Mouse (Mus musculus): ENCODE data around the gene St6galnac6. TPM values are rescaled to one million over a fixed set of nuclear protein-coding genes. Genes with fewer than 3 reads are reported as not detected.

The St6galnac6 gene
- polyA plus RNA-seq, 1 experiment from 2014 or later = 7.4 TPM

DNA sequence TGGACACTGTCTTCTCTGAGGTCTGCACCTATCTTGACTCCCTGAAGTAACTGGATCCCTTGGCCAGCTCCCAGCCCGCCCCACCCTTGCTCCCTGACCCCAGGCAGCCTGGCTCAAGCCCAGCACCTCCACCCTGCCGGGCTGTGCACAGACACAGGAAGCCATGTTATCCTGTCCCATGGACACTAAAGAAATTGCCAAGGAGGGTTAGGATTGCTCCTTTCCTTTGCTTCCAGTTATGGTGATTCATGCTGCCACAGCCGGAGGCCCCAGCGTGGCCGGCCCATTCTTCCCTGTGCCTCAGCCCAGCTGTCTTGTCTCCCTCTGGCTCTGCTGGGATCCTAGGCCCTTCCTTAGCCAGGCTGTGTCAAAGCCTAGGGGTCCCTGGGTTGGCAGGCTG lies 34.2 kb downstream of the St6galnac6 start:
- no peaks in the 10 kb centered on the region for H3K36me3 ChIP-seq (ENCODE audit: control insufficient read depth, insufficient read depth, low read length)
- ATAC-seq (ENCODE audit: insufficient number of reproducible peaks, insufficient read depth, low FRiP score, low read depth) = no peak
- no peaks in the 10 kb centered on the region for H3K27me3 ChIP-seq (ENCODE audit: control insufficient read depth, insufficient read depth, low read length)
- H3K27ac ChIP-seq (ENCODE audit: low read length) = no peak overlapping the region
- no peak overlapping the region for H3K4me3 ChIP-seq (ENCODE audit: low read depth, low read length)
- no peaks in the 10 kb centered on the region for H3K9me3 ChIP-seq (ENCODE audit: control insufficient read depth, low read depth, low read length)
- H3K4me1 ChIP-seq (ENCODE audit: control insufficient read depth, insufficient read depth, low read length) = peaks cover 14% of the 10 kb centered on the region
- H3K9ac ChIP-seq (replicated peaks; ENCODE audit: low read depth, low read length) = no peak overlapping the region
- 53% methylated on average over 5 of the region's 5 CpGs for WGBS
- no peak overlapping the region for H3K4me2 ChIP-seq (replicated peaks; ENCODE audit: low read depth, low read length)

DNA sequence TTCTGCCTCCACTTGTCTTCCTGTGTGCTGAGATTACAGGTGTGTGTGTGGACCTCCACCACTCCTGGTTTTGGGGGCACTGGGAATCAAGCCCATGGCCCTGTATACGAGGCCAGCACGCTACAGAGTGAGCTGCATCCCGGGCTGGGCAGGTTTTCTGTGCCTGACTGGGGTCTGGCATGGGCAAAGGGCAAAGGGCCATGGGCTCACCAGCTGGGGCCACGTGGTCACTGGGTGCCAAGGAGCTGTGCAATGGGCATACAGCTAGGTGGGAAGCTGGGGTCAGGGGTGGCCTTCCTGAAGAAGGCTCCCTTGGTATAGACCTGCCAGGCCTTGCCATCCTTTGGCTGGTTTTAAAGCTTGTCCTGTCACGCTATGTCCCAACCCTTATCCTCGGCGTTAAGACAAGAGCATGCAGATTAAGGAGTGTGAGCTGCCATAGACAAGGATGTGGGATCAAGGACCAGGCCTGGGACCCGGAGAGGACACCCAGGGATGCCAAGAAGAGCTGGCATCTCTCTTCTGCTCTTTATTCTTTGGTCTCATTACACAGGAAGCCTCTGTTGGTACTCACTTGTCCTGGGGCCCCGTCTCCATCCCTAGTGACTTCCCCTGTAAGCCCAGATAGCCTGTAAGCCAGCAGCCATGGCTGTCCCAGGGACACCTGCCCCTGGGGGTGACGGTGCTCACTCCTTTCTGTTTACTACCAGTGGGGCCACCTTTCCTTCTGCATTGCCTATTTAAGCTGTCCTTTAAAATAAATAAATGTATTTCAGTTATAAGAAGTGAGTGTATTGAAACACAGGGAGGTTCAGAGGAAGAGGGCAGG lies 35.0 kb downstream of the St6galnac6 start:
- Histone ChIP-seq H3K9ac (replicated peaks; ENCODE audit: low read depth, low read length) (no peak overlapping the region), H3K9me3 (ENCODE audit: control insufficient read depth, low read depth, low read length) (no peaks in the 10 kb centered on the region), H3K27me3 (ENCODE audit: control insufficient read depth, insufficient read depth, low read length) (no peaks in the 10 kb centered on the region), H3K4me2 (replicated peaks; ENCODE audit: low read depth, low read length) (no peak overlapping the region), H3K4me3 (ENCODE audit: low read depth, low read length) (no peak overlapping the region), H3K27ac (ENCODE audit: low read length) (no peak overlapping the region; the same call in 1 of the 2 replicates), H3K4me1 (ENCODE audit: control insufficient read depth, insufficient read depth, low read length) (peaks cover 8% of the 10 kb centered on the region), H3K36me3 (ENCODE audit: control insufficient read depth, insufficient read depth, low read length) (no peaks in the 10 kb centered on the region)
- WGBS = 85% methylated on average over 10 of the region's 10 CpGs
- no peak for ATAC-seq (ENCODE audit: insufficient number of reproducible peaks, insufficient read depth, low FRiP score, low read depth)

DNA sequence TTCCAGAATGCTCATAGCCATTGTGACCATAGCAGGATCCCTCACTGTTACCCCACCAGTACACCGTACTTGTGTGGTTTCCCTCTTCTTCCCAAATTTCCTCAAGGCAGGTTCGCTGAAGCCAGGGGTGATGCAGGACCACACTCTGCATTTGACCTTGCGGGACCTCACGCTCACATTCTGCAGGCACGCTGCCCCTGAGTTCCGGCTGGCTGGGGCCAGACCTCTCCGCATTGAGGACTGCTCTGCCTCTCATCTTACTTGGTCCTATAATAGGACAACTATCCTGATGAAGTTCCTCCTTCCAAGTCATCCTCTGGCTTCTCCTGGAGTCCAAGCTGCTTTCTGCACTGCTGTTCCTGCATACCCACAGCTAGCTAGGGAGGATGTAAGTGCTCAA lies 37.1 kb downstream of the St6galnac6 start:
- Histone ChIP-seq H3K4me2 (replicated peaks; ENCODE audit: low read depth, low read length) (no peak overlapping the region), H3K36me3 (ENCODE audit: control insufficient read depth, insufficient read depth, low read length) (no peaks in the 10 kb centered on the region), H3K4me1 (ENCODE audit: control insufficient read depth, insufficient read depth, low read length) (peaks cover 8% of the 10 kb centered on the region), H3K4me3 (ENCODE audit: low read depth, low read length) (no peak overlapping the region), H3K9ac (replicated peaks; ENCODE audit: low read depth, low read length) (no peak overlapping the region), H3K27me3 (ENCODE audit: control insufficient read depth, insufficient read depth, low read length) (no peaks in the 10 kb centered on the region), H3K9me3 (ENCODE audit: control insufficient read depth, low read depth, low read length) (no peaks in the 10 kb centered on the region), H3K27ac (ENCODE audit: low read length) (no peak overlapping the region)
- no peak for ATAC-seq (ENCODE audit: insufficient number of reproducible peaks, insufficient read depth, low FRiP score, low read depth)
- 87% methylated on average over 7 of the region's 7 CpGs for WGBS

DNA sequence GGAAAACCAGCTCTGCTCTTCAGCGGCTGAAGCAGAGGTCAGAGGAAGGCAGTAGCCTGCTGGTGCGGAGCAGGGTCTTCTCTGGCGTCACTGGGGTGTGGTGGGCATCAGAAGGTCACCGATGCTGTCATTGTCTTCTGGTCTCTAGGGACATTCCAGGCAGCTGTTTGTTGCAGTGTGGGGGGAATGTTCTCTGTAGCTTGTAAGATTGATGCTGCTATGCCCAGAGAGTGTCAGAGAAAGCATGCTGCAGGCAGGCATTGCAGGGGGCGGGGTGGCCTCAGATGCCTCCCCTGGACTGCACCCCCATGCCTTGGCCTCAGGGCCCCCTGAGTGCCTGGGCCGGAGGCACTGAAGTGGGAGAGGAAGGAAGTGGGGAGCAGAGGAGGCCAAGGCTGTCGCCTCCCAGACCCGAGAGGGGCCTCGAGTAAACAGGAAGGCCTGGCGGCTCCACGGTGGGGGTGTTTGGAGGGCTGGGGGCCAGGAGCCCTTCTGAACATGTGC lies 38.3 kb downstream of the St6galnac6 start:
- peaks cover 8% of the 10 kb centered on the region for H3K4me1 ChIP-seq (ENCODE audit: control insufficient read depth, insufficient read depth, low read length)
- WGBS = 18% methylated on average over 11 of the region's 11 CpGs
- H3K9me3 ChIP-seq (ENCODE audit: control insufficient read depth, low read depth, low read length) = no peaks in the 10 kb centered on the region
- ATAC-seq (ENCODE audit: insufficient number of reproducible peaks, insufficient read depth, low FRiP score, low read depth) = peak; percentile 57; the same call in 1 of the 2 replicates
- H3K4me3 ChIP-seq (ENCODE audit: low read depth, low read length) = no peak overlapping the region
- H3K9ac ChIP-seq (replicated peaks; ENCODE audit: low read depth, low read length) = no peak overlapping the region
- no peaks in the 10 kb centered on the region for H3K27me3 ChIP-seq (ENCODE audit: control insufficient read depth, insufficient read depth, low read length)
- no peaks in the 10 kb centered on the region for H3K36me3 ChIP-seq (ENCODE audit: control insufficient read depth, insufficient read depth, low read length)
- peak overlapping the region; percentile 72; the same call in 1 of the 2 replicates for H3K27ac ChIP-seq (ENCODE audit: low read length)
- H3K4me2 ChIP-seq (replicated peaks; ENCODE audit: low read depth, low read length) = no peak overlapping the region

DNA sequence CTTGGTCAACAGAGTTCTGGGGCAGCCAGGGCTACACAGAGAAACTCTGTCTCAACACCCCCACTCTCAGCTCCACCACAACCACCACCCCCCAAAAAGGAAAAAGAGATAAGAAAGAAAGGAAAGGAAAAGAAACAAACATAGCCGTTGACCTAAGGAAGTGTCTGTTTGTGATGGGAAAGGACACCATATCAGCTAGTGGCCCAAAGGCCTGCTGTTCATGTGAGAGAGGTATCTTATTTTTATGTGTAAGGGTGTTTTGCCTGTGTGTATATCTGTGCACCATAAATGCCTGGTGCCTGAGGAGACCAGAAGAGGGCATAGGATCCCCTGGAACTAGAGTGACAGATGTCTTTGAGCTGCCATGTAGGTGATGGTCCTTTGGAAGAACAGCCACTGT lies 40.1 kb downstream of the St6galnac6 start:
- Histone ChIP-seq H3K9me3 (ENCODE audit: control insufficient read depth, low read depth, low read length) (no peaks in the 10 kb centered on the region), H3K9ac (replicated peaks; ENCODE audit: low read depth, low read length) (no peak overlapping the region), H3K36me3 (ENCODE audit: control insufficient read depth, insufficient read depth, low read length) (no peaks in the 10 kb centered on the region), H3K4me2 (replicated peaks; ENCODE audit: low read depth, low read length) (no peak overlapping the region), H3K27ac (ENCODE audit: low read length) (no peak overlapping the region), H3K27me3 (ENCODE audit: control insufficient read depth, insufficient read depth, low read length) (no peaks in the 10 kb centered on the region), H3K4me3 (ENCODE audit: low read depth, low read length) (no peak overlapping the region), H3K4me1 (ENCODE audit: control insufficient read depth, insufficient read depth, low read length) (peaks cover 8% of the 10 kb centered on the region)
- ATAC-seq (ENCODE audit: insufficient number of reproducible peaks, insufficient read depth, low FRiP score, low read depth) = no peak
- 71% methylated on average over 1 of the region's 1 CpGs for WGBS

DNA sequence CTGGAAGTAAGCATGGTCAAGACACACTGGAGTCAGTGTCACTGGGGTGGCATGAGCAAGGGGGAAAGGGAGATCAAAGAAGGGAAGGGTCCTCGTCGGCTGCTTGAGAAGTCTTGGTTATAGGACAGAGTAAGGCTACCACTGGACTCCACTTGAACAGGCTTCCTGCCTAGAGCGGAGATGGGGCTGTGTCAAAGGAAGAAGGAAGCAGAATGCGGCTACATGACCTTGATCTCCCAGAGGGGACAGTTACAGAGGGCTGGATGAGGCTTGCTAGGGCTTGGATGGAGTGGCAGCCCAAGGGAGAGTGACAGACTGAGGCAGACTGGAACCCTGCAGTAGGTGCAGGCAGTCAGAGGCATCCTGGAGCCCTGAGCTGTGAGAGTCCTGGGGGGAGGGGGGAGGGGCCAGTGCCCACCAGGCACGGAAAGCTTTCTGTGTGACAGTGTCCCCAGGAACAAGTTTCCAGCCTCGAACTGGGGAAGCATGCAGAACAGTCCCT lies 41.1 kb downstream of the St6galnac6 start:
- no peak for ATAC-seq (ENCODE audit: insufficient number of reproducible peaks, insufficient read depth, low FRiP score, low read depth)
- Histone ChIP-seq H3K9me3 (ENCODE audit: control insufficient read depth, low read depth, low read length) (no peaks in the 10 kb centered on the region), H3K36me3 (ENCODE audit: control insufficient read depth, insufficient read depth, low read length) (no peaks in the 10 kb centered on the region), H3K4me1 (ENCODE audit: control insufficient read depth, insufficient read depth, low read length) (peaks cover 8% of the 10 kb centered on the region), H3K27me3 (ENCODE audit: control insufficient read depth, insufficient read depth, low read length) (no peaks in the 10 kb centered on the region), H3K4me3 (ENCODE audit: low read depth, low read length) (no peak overlapping the region), H3K4me2 (replicated peaks; ENCODE audit: low read depth, low read length) (no peak overlapping the region), H3K27ac (ENCODE audit: low read length) (no peak overlapping the region), H3K9ac (replicated peaks; ENCODE audit: low read depth, low read length) (no peak overlapping the region)
- WGBS = 61% methylated on average over 6 of the region's 6 CpGs

DNA sequence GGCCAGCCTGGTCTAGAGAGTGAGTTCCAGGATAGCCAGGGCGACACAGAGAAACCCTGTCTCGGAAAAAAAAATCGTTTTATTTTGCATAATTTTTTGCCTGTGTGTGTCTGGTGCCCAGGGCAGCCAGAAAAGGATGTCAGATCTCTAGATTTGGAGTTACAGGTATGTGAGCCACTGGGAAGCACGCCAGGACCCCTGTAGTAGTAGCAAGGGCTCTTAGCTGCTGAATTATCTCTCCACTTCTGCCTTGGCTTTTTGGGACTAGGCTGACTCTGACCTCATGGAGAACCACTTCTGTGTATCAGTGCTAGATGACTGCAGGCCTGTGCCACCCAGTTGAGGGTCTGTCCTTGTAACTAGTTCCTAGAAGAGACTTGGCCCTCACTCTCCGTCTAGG lies 42.3 kb downstream of the St6galnac6 start:
- whole genome bisulfite sequencing = 86% methylated on average over 5 of the region's 5 CpGs
- Histone ChIP-seq H3K27ac (ENCODE audit: low read length) (no peak overlapping the region), H3K27me3 (ENCODE audit: control insufficient read depth, insufficient read depth, low read length) (no peaks in the 10 kb centered on the region), H3K4me2 (replicated peaks; ENCODE audit: low read depth, low read length) (no peak overlapping the region), H3K9me3 (ENCODE audit: control insufficient read depth, low read depth, low read length) (no peaks in the 10 kb centered on the region), H3K4me1 (ENCODE audit: control insufficient read depth, insufficient read depth, low read length) (peaks cover 11% of the 10 kb centered on the region), H3K9ac (replicated peaks; ENCODE audit: low read depth, low read length) (no peak overlapping the region), H3K36me3 (ENCODE audit: control insufficient read depth, insufficient read depth, low read length) (no peaks in the 10 kb centered on the region), H3K4me3 (ENCODE audit: low read depth, low read length) (no peak overlapping the region)
- no peak for ATAC-seq (ENCODE audit: insufficient number of reproducible peaks, insufficient read depth, low FRiP score, low read depth)

DNA sequence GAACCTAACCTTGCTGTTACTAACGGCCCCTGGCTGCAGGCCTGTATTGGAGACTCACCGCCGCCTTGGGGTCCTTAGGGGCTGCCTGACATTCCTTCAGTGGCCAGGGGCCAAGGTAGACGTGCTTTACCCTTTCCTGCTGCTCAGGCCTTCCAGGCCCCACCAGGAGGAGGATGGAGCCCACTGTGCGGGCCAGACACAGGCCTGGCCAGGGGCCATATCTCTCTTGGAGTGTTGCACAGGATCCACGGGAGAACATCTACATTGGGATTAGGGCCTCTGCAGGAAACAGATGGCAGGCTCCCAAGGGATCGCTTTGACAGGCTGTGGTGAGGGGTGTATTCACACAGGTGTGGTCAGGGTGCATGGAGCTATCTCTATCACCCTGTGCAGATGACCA lies 43.3 kb downstream of the St6galnac6 start:
- Histone ChIP-seq H3K36me3 (ENCODE audit: control insufficient read depth, insufficient read depth, low read length) (no peaks in the 10 kb centered on the region), H3K4me1 (ENCODE audit: control insufficient read depth, insufficient read depth, low read length) (peaks cover 8% of the 10 kb centered on the region), H3K9me3 (ENCODE audit: control insufficient read depth, low read depth, low read length) (no peaks in the 10 kb centered on the region), H3K27ac (ENCODE audit: low read length) (no peak overlapping the region), H3K27me3 (ENCODE audit: control insufficient read depth, insufficient read depth, low read length) (no peaks in the 10 kb centered on the region), H3K4me3 (ENCODE audit: low read depth, low read length) (no peak overlapping the region), H3K4me2 (replicated peaks; ENCODE audit: low read depth, low read length) (no peak overlapping the region), H3K9ac (replicated peaks; ENCODE audit: low read depth, low read length) (no peak overlapping the region)
- peak; percentile 16; the same call in 1 of the 2 replicates for ATAC-seq (ENCODE audit: insufficient number of reproducible peaks, insufficient read depth, low FRiP score, low read depth)
- 51% methylated on average over 7 of the region's 7 CpGs for WGBS
